Mouse (Mus musculus) gastrocnemius, adult 2 months (tissue): ENCODE data around the gene Oas2. TPM values are rescaled to one million over a fixed set of nuclear protein-coding genes. Genes with fewer than 3 reads are reported as not detected.

Source experiments
- DNase-seq: peaks from one replicate; pipeline ENCODE4 v3.0.0; 2022
- H3K27ac ChIP-seq: fragments of 200-600 bp; 2 replicates; pipeline ENCODE4 v1.8.1; 2022; ENCODE audit warnings: mild to moderate bottlenecking
- H3K4me3 ChIP-seq: fragments of 200-600 bp; 2 replicates; pipeline ENCODE4 v1.8.1; 2022; ENCODE audit warnings: mild to moderate bottlenecking, moderate library complexity
- CTCF ChIP-seq: fragments of 200-600 bp; IDR thresholded peaks from 2 replicates; pipeline ENCODE4 v1.8.1; 2022; ENCODE audit warnings: antibody characterized with exemption, mild to moderate bottlenecking, moderate library complexity
- intact Hi-C: fragments of 180-260 bp; cut with DNase I; formaldehyde crosslinking; loops from one replicate; pipeline ENCODE4 v1.15.1; 2025
- total RNA-seq, 2 experiments: library from RNA; stranded (reverse); gene quantifications; 2 replicates each; pipeline ENCODE4 v1.2.3; 2021

Oas2 gene
- total RNA-seq, 2 experiments from 2014 or later: 0.10 to 0.28 TPM

GRCm38 (mm10) chr5:120765010-120765409, 15.4 kb upstream of the Oas2 start:
- TF ChIP-seq CTCF: no peak
- H3K4me3 ChIP-seq: no peak overlapping the region
- no peak for DNase-seq
- no peak overlapping the region for H3K27ac ChIP-seq
- intact Hi-C loops: no loop called here

GRCm38 (mm10) chr5:120761901-120762300, 12.2 kb upstream of the Oas2 start:
- TF ChIP-seq CTCF: no peak
- Histone ChIP-seq H3K4me3 (no peak overlapping the region), H3K27ac (no peak overlapping the region)
- intact Hi-C loops: no loop called here
- no peak for DNase-seq

GRCm38 (mm10) chr5:120754215-120754614, 4.6 kb upstream of the Oas2 start:
- no peak overlapping the region for H3K4me3 ChIP-seq
- no peak for TF ChIP-seq CTCF
- intact Hi-C loops: no loop called here
- no peak overlapping the region for H3K27ac ChIP-seq
- no peak for DNase-seq

GRCm38 (mm10) chr5:120752786-120753185, 3.1 kb upstream of the Oas2 start:
- TF ChIP-seq CTCF: no peak
- no peak overlapping the region for H3K4me3 ChIP-seq
- intact Hi-C loops: no loop called here
- no peak for DNase-seq
- H3K27ac ChIP-seq: no peak overlapping the region

GRCm38 (mm10) chr5:120751206-120751605, 1.6 kb upstream of the Oas2 start:
- no peak for TF ChIP-seq CTCF
- DNase-seq: no peak
- no peak overlapping the region for H3K27ac ChIP-seq
- intact Hi-C loops: no loop called here
- no peak overlapping the region for H3K4me3 ChIP-seq

GRCm38 (mm10) chr5:120746451-120746850, 3.2 kb downstream of the Oas2 start:
- Histone ChIP-seq H3K4me3 (no peak overlapping the region), H3K27ac (no peak overlapping the region)
- no peak for DNase-seq
- intact Hi-C loops: loop anchor here (5.0 to 10.0 kb wide), 2 partner anchors 69 to 122 kb away; no protein-coding TSS in a partner anchor
- TF ChIP-seq CTCF: peak; percentile 86

GRCm38 (mm10) chr5:120742125-120742524, 7.5 kb downstream of the Oas2 start:
- peak; percentile 56 for TF ChIP-seq CTCF
- intact Hi-C loops: loop anchor here (10.0 kb wide), 1 partner anchor 117 kb away; no protein-coding TSS in a partner anchor
- DNase-seq: no peak
- Histone ChIP-seq H3K27ac (no peak overlapping the region), H3K4me3 (no peak overlapping the region)

- no peak for TF ChIP-seq CTCF
These were observed 15.2 kb downstream of the Oas2 start for GRCm38 (mm10) chr5:120734380-120734990.

GRCm38 (mm10) chr5:120733696-120734095, 16.0 kb downstream of the Oas2 start:
- Histone ChIP-seq H3K27ac (no peak overlapping the region), H3K4me3 (no peak overlapping the region)
- intact Hi-C loops: no loop called here
- no peak for TF ChIP-seq CTCF
- DNase-seq: no peak

More at GRCm38 (mm10) chr5:120734380-120734990, 15.2 kb downstream of the Oas2 start:
- intact Hi-C loops: no loop called here
- Histone ChIP-seq H3K4me3 (no peak overlapping the region), H3K27ac (no peak overlapping the region)
- no peak for DNase-seq

- intact Hi-C loops: no loop called here
These were observed 16.9 kb downstream of the Oas2 start for GRCm38 (mm10) chr5:120732740-120733139.

GRCm38 (mm10) chr5:120729319-120729718, 20.3 kb downstream of the Oas2 start:
- no peak overlapping the region for H3K27ac ChIP-seq
- DNase-seq: no peak
- no peak for TF ChIP-seq CTCF
- no peak overlapping the region for H3K4me3 ChIP-seq
- intact Hi-C loops: no loop called here

More at GRCm38 (mm10) chr5:120732740-120733139, 16.9 kb downstream of the Oas2 start:
- no peak for TF ChIP-seq CTCF
- Histone ChIP-seq H3K27ac (peak overlapping the region; percentile 46), H3K4me3 (no peak overlapping the region)
- no peak for DNase-seq

- no peak for DNase-seq
- no peak for TF ChIP-seq CTCF
- no peak overlapping the region for H3K4me3 ChIP-seq
- intact Hi-C loops: no loop called here
- no peak overlapping the region for H3K27ac ChIP-seq
These were observed 23.7 kb downstream of the Oas2 start for GRCm38 (mm10) chr5:120725811-120726455.

GRCm38 (mm10) chr5:120721005-120721404, 28.6 kb downstream of the Oas2 start:
- DNase-seq: no peak
- TF ChIP-seq CTCF: no peak
- intact Hi-C loops: no loop called here

More at GRCm38 (mm10) chr5:120721005-120721404, 28.6 kb downstream of the Oas2 start:
- Histone ChIP-seq H3K4me3 (no peak overlapping the region), H3K27ac (no peak overlapping the region)
